ENCODE assay signal across 8 mouse cellular contexts in the genomic region with DNA sequence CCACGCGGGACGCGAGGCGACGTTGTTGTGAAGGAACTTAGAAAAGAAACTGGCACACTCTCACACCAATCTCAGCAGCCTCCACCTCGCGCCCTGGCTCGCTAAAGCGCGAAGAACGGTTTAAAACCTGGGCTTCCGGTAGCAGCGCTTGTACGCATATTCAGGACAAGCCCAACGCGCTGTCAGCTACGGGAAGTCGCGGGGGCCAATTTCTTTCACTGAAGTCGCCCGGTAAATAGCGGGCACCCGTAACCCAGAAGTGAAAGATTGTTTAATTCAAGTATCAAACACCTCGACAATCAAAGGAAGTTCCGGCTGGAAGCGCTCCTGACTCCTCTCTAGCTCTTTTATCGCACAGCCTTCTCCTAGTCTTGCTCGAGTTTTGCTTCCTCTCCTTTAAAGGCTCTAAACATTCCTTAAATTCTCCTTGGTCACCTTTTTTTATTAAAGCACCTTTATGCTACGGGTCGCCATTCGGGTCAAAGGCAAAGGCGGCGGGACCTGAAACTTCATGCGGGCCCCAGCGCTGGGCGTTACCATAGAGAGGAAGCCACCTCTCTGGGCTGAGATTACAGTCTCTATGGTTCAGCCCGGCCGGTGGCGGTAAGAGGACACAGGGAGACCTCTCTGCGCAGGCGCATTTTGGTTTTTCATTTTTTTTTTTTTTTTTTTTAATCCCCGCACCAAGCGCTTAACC. TPM values are rescaled to one million over a fixed set of nuclear protein-coding genes. Genes with fewer than 3 reads are reported as not detected.
A peak's percentile ranks its signal among the peaks of the same experiment; 100 is the strongest.
DNase-seq lines count a peak whose midpoint lies in the region; ATAC-seq lines count a peak whose summit lies in the region.

A gene (plus strand): TSS at position 302 of the 697 bp plus-strand sequence.

- ATAC-seq in hindbrain, embryonic 15.5 days (ENCODE audit: low FRiP score, low read depth): peak; percentile 96

- H3K9me3 ChIP-seq in hindbrain, embryonic 15.5 days: no peaks in the 10 kb centered on the region

- peak within 1 kb of the TSS; percentile 88 for H3K27ac ChIP-seq in hindbrain, embryonic 15.5 days (replicated peaks)

- no peaks in the 10 kb centered on the region for H3K27me3 ChIP-seq in hindbrain, embryonic 15.5 days

- peak; percentile 96 for DNase-seq in T-cell, adult 2 months (ENCODE audit: low spot score)
- DNase-seq in cerebellum, postnatal 36 days: peak; percentile 97 to 98
- peak; percentile 96 for DNase-seq in frontal cortex, postnatal 36 days (ENCODE audit: low spot score in 2 of 2)
- DNase-seq in left cerebral cortex, adult 11 months (ENCODE audit: low spot score): peak; percentile 91
- DNase-seq in lung, postnatal 4 days: peak; percentile 95 to 97
- peak; percentile 96 for DNase-seq in retina, postnatal 7 days (ENCODE audit: low read depth, low spot score)
- DNase-seq in urinary bladder, adult 2 months (ENCODE audit: low spot score): peak; percentile 87

- H3K9ac ChIP-seq in hindbrain, embryonic 15.5 days: peak within 1 kb of the TSS; percentile 83

- H3K36me3 ChIP-seq in hindbrain, embryonic 15.5 days: no peaks in the 10 kb centered on the region

- under 1% methylated on average over 44 of the region's 44 CpGs for WGBS in hindbrain, embryonic 15.5 days

- H3K4me3 ChIP-seq in hindbrain, embryonic 15.5 days: peak within 1 kb of the TSS; percentile 71

- H3K4me1 ChIP-seq in hindbrain, embryonic 15.5 days (replicated peaks): peaks cover 30% of the 10 kb centered on the region

- H3K4me2 ChIP-seq in hindbrain, embryonic 15.5 days: peak within 1 kb of the TSS; percentile 86

RNA-seq across cellular contexts. Expression of the gene that starts here (rescaled TPM):
- polyA plus RNA-seq in hindbrain, embryonic 15.5 days (2015; fragmentation: Nextera tagmentation; extraction: Ambion mirVana): 101 and 107 TPM in 2 replicates
- polyA plus RNA-seq in urinary bladder, adult 2 months (2012; rRNA removed): 21.1 and 29.4 TPM in 2 replicates

Comparison
In these comparisons a context has a peak if more than half of its experiments do, and no peak if none do; other contexts are left out.
1. Peak in every context shown above with its lines: DNase-seq, ATAC-seq, H3K4me3 ChIP-seq and H3K27ac ChIP-seq.